Mouse (Mus musculus): Measurements from ENCODE around the gene Gabrb3. TPM values are rescaled to one million over a fixed set of nuclear protein-coding genes. Genes with fewer than 3 reads are reported as not detected.
A peak's percentile ranks its signal among the peaks of the same experiment; 100 is the strongest.

Gene Gabrb3
- polyA plus RNA-seq, 1 experiment from 2014 or later = 36.7 TPM

GRCm38 (mm10) chr7:57473811-57474525 is 54.5 kb downstream of the Gabrb3 start:
- H3K27ac ChIP-seq (replicated peaks) = no peak overlapping the region
- H3K4me1 ChIP-seq (replicated peaks) = no peaks in the 10 kb centered on the region
- H3K27me3 ChIP-seq = no peaks in the 10 kb centered on the region
- ATAC-seq (ENCODE audit: low read depth) = peak; percentile 87
- H3K9me3 ChIP-seq = no peaks in the 10 kb centered on the region
- no peak overlapping the region for H3K4me2 ChIP-seq
- no peak overlapping the region for H3K4me3 ChIP-seq
- WGBS = 83% methylated on average over 4 of the region's 4 CpGs
- no peak overlapping the region for H3K9ac ChIP-seq
- H3K36me3 ChIP-seq = no peaks in the 10 kb centered on the region

- H3K27ac ChIP-seq (replicated peaks) = no peak overlapping the region
- no peak for ATAC-seq (ENCODE audit: low read depth)
- H3K9me3 ChIP-seq = no peaks in the 10 kb centered on the region
- no peak overlapping the region for H3K4me3 ChIP-seq
- no peak overlapping the region for H3K4me2 ChIP-seq
- no peaks in the 10 kb centered on the region for H3K36me3 ChIP-seq
- no peaks in the 10 kb centered on the region for H3K4me1 ChIP-seq (replicated peaks)
- H3K27me3 ChIP-seq = no peaks in the 10 kb centered on the region
- no peak overlapping the region for H3K9ac ChIP-seq
Observed at GRCm38 (mm10) chr7:57482896-57483295, 63.4 kb downstream of the Gabrb3 start.

GRCm38 (mm10) chr7:57486907-57487306 is 67.4 kb downstream of the Gabrb3 start:
- H3K9me3 ChIP-seq = no peaks in the 10 kb centered on the region
- ATAC-seq (ENCODE audit: low read depth) = no peak
- no peak overlapping the region for H3K9ac ChIP-seq
- no peak overlapping the region for H3K27ac ChIP-seq (replicated peaks)
- no peaks in the 10 kb centered on the region for H3K4me1 ChIP-seq (replicated peaks)
- no peak overlapping the region for H3K4me2 ChIP-seq
- H3K36me3 ChIP-seq = no peaks in the 10 kb centered on the region
- 73% methylated on average over 6 of the region's 6 CpGs for WGBS
- H3K27me3 ChIP-seq = no peaks in the 10 kb centered on the region
- H3K4me3 ChIP-seq = no peak overlapping the region

GRCm38 (mm10) chr7:57491795-57492194 is 72.3 kb downstream of the Gabrb3 start:
- 79% methylated on average over 4 of the region's 4 CpGs for WGBS
- H3K9me3 ChIP-seq = no peaks in the 10 kb centered on the region

GRCm38 (mm10) chr7:57502809-57503208 is 83.3 kb downstream of the Gabrb3 start:
- no peaks in the 10 kb centered on the region for H3K9me3 ChIP-seq
- ATAC-seq (ENCODE audit: low read depth) = no peak
- no peak overlapping the region for H3K4me3 ChIP-seq
- peaks cover 15% of the 10 kb centered on the region for H3K27me3 ChIP-seq
- no peaks in the 10 kb centered on the region for H3K36me3 ChIP-seq
- WGBS = 75% methylated on average over 4 of the region's 4 CpGs
- no peak overlapping the region for H3K27ac ChIP-seq (replicated peaks)
- H3K4me2 ChIP-seq = no peak overlapping the region
- H3K9ac ChIP-seq = no peak overlapping the region
- no peaks in the 10 kb centered on the region for H3K4me1 ChIP-seq (replicated peaks)

More at GRCm38 (mm10) chr7:57491795-57492194, 72.3 kb downstream of the Gabrb3 start:
- H3K9ac ChIP-seq = no peak overlapping the region
- no peaks in the 10 kb centered on the region for H3K27me3 ChIP-seq
- no peak overlapping the region for H3K4me2 ChIP-seq
- no peak for ATAC-seq (ENCODE audit: low read depth)
- H3K27ac ChIP-seq (replicated peaks) = no peak overlapping the region
- no peaks in the 10 kb centered on the region for H3K36me3 ChIP-seq
- H3K4me3 ChIP-seq = no peak overlapping the region
- no peaks in the 10 kb centered on the region for H3K4me1 ChIP-seq (replicated peaks)

GRCm38 (mm10) chr7:57508860-57509632 is 89.6 kb downstream of the Gabrb3 start:
- H3K4me3 ChIP-seq = peak overlapping the region; percentile 57
- H3K36me3 ChIP-seq = no peaks in the 10 kb centered on the region
- peak overlapping the region; percentile 77 for H3K4me2 ChIP-seq
- WGBS = 1% methylated on average over 72 of the region's 72 CpGs
- peak overlapping the region; percentile 71 for H3K9ac ChIP-seq
- ATAC-seq (ENCODE audit: low read depth) = peak; percentile 86
- H3K9me3 ChIP-seq = no peaks in the 10 kb centered on the region
- H3K27me3 ChIP-seq = peaks cover 56% of the 10 kb centered on the region
- H3K27ac ChIP-seq (replicated peaks) = no peak overlapping the region; the same call in 1 of the 2 replicates
- H3K4me1 ChIP-seq (replicated peaks) = peaks cover 8% of the 10 kb centered on the region; the same call in 1 of the 2 replicates

GRCm38 (mm10) chr7:57509681-57510141 is 90.2 kb downstream of the Gabrb3 start, which contains the start of gene Gabra5:
Gene Gabra5 (minus strand): TSS chr7:57510059.
- Histone ChIP-seq H3K9me3 (no peaks in the 10 kb centered on the region), H3K36me3 (no peaks in the 10 kb centered on the region), H3K27me3 (peaks cover 56% of the 10 kb centered on the region), H3K4me3 (peak within 1 kb of the TSS; percentile 57), H3K4me2 (peak within 1 kb of the TSS; percentile 77), H3K4me1 (replicated peaks) (peaks cover 8% of the 10 kb centered on the region; the same call in 1 of the 2 replicates), H3K9ac (peak within 1 kb of the TSS; percentile 71), H3K27ac (replicated peaks) (no peak within 1 kb of the TSS; the same call in 1 of the 2 replicates)
- 1% methylated on average over 59 of the region's 59 CpGs for WGBS
- ATAC-seq (ENCODE audit: low read depth) = peak; percentile 90

- WGBS = 38% methylated on average over 3 of the region's 3 CpGs
- H3K4me3 ChIP-seq = no peak overlapping the region
- no peak overlapping the region for H3K9ac ChIP-seq
- no peak overlapping the region for H3K4me2 ChIP-seq
- no peaks in the 10 kb centered on the region for H3K9me3 ChIP-seq
- H3K4me1 ChIP-seq (replicated peaks) = peaks cover 8% of the 10 kb centered on the region; the same call in 1 of the 2 replicates
- no peak for ATAC-seq (ENCODE audit: low read depth)
- H3K27ac ChIP-seq (replicated peaks) = no peak overlapping the region
- no peaks in the 10 kb centered on the region for H3K36me3 ChIP-seq
- peaks cover 39% of the 10 kb centered on the region for H3K27me3 ChIP-seq
Observed at GRCm38 (mm10) chr7:57512955-57513354, 93.5 kb downstream of the Gabrb3 start.

- H3K36me3 ChIP-seq = no peaks in the 10 kb centered on the region
- no peak overlapping the region for H3K27ac ChIP-seq (replicated peaks)
- H3K9ac ChIP-seq = no peak overlapping the region
- H3K4me1 ChIP-seq (replicated peaks) = no peaks in the 10 kb centered on the region
- no peak for ATAC-seq (ENCODE audit: low read depth)
- H3K27me3 ChIP-seq = no peaks in the 10 kb centered on the region
- no peak overlapping the region for H3K4me2 ChIP-seq
- H3K4me3 ChIP-seq = no peak overlapping the region
- H3K9me3 ChIP-seq = no peaks in the 10 kb centered on the region
- WGBS = 88% methylated on average over 4 of the region's 4 CpGs
Observed at GRCm38 (mm10) chr7:57529451-57529850, 110.0 kb downstream of the Gabrb3 start.

GRCm38 (mm10) chr7:57529954-57530353 is 110.5 kb downstream of the Gabrb3 start:
- Histone ChIP-seq H3K9me3 (no peaks in the 10 kb centered on the region), H3K4me3 (no peak overlapping the region), H3K4me1 (replicated peaks) (no peaks in the 10 kb centered on the region), H3K27ac (replicated peaks) (no peak overlapping the region), H3K4me2 (no peak overlapping the region), H3K9ac (no peak overlapping the region), H3K27me3 (no peaks in the 10 kb centered on the region), H3K36me3 (no peaks in the 10 kb centered on the region)
- 84% methylated on average over 8 of the region's 8 CpGs for WGBS
- no peak for ATAC-seq (ENCODE audit: low read depth)

- H3K27me3 ChIP-seq = no peaks in the 10 kb centered on the region
- 71% methylated on average over 10 of the region's 10 CpGs for WGBS
- ATAC-seq (ENCODE audit: low read depth) = no peak
- H3K27ac ChIP-seq (replicated peaks) = no peak overlapping the region
- H3K4me1 ChIP-seq (replicated peaks) = no peaks in the 10 kb centered on the region
- no peak overlapping the region for H3K9ac ChIP-seq
- no peaks in the 10 kb centered on the region for H3K36me3 ChIP-seq
- no peak overlapping the region for H3K4me3 ChIP-seq
- no peaks in the 10 kb centered on the region for H3K9me3 ChIP-seq
- no peak overlapping the region for H3K4me2 ChIP-seq
Observed at GRCm38 (mm10) chr7:57532676-57533075, 113.2 kb downstream of the Gabrb3 start.

- Histone ChIP-seq H3K4me1 (replicated peaks) (no peaks in the 10 kb centered on the region), H3K9me3 (no peaks in the 10 kb centered on the region), H3K36me3 (no peaks in the 10 kb centered on the region), H3K9ac (no peak overlapping the region), H3K27me3 (no peaks in the 10 kb centered on the region), H3K27ac (replicated peaks) (no peak overlapping the region), H3K4me3 (no peak overlapping the region), H3K4me2 (no peak overlapping the region)
- 21% methylated on average over 7 of the region's 7 CpGs for WGBS
- no peak for ATAC-seq (ENCODE audit: low read depth)
Observed at GRCm38 (mm10) chr7:57538565-57538964, 119.1 kb downstream of the Gabrb3 start.
